Mouse (Mus musculus): Measurements from ENCODE around the gene Slc6a16. TPM values are rescaled to one million over a fixed set of nuclear protein-coding genes. Genes with fewer than 3 reads are reported as not detected.

Gene Slc6a16
- polyA plus RNA-seq, 1 experiment from 2014 or later, result 0.18 TPM

DNA sequence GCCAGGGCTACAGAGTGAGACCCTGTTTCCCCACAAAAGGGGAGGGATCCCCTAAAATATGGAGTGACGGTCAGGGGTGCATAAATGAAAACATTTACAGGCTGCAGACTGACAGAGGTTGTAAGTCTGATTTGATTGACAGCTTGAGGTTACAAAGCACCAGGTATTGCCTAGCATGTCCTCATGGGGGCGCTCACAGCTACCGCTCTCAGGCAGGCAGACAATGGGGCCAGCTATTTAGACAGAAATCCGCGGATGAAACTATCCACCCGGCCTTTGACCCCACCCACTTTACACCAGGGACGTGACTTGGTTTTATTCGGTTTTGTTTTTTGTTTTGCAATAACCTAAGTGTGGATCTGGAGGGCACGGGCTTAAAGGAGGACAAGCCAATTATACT lies 68.6 kb downstream of the Slc6a16 start:
- Histone ChIP-seq H3K4me1 (replicated peaks; ENCODE audit: insufficient read depth, low read length) (peaks cover 2% of the 10 kb centered on the region; the same call in 1 of the 2 replicates), H3K36me3 (ENCODE audit: insufficient read depth, low read length) (0 out of 2 replicates have a peak, but pooled peaks cover 3% of the 10 kb centered on the region), H3K9me3 (replicated peaks; ENCODE audit: low read length) (no peaks in the 10 kb centered on the region), H3K4me3 (replicated peaks; ENCODE audit: low read depth, low read length) (no peak overlapping the region), H3K27me3 (ENCODE audit: insufficient read depth, low read length) (no peaks in the 10 kb centered on the region), H3K27ac (no peak overlapping the region), H3K9ac (ENCODE audit: low read depth, low read length) (no peak overlapping the region), H3K4me2 (ENCODE audit: low read length) (no peak overlapping the region)
- DNase-seq (ENCODE audit: low spot score) (peak; percentile 74), ATAC-seq (replicated peaks; ENCODE audit: low FRiP score, low read depth) (no peak)
- peak; percentile 73 for TF ChIP-seq CTCF (IDR thresholded peaks at IDR 0.05; ENCODE audit: low read depth)
- WGBS, result 20% methylated on average over 9 of the region's 9 CpGs

DNA sequence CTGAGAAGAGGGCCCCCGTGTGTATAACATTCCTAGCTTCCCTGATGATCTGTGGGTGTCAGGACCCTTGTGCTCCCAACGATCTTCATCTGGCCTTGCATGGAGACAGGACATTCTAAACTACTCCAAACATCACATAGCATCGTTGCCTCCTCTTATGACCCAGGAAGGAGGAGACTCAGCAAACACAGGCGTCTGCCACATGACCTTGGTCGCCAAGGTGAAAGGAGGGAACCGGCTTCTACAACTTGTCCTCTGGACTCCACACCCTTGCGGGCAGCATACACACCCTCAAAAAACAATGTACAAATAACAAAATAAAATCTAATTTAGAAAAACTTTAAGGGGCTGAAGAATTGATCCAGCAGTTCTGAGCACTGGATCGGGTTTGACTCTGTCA lies 71.1 kb downstream of the Slc6a16 start:
- H3K4me1 ChIP-seq (replicated peaks; ENCODE audit: insufficient read depth, low read length), result 0 out of 2 replicates have a peak, but pooled peaks cover 3% of the 10 kb centered on the region
- DNase-seq (ENCODE audit: low spot score), result peak; percentile 29

DNA sequence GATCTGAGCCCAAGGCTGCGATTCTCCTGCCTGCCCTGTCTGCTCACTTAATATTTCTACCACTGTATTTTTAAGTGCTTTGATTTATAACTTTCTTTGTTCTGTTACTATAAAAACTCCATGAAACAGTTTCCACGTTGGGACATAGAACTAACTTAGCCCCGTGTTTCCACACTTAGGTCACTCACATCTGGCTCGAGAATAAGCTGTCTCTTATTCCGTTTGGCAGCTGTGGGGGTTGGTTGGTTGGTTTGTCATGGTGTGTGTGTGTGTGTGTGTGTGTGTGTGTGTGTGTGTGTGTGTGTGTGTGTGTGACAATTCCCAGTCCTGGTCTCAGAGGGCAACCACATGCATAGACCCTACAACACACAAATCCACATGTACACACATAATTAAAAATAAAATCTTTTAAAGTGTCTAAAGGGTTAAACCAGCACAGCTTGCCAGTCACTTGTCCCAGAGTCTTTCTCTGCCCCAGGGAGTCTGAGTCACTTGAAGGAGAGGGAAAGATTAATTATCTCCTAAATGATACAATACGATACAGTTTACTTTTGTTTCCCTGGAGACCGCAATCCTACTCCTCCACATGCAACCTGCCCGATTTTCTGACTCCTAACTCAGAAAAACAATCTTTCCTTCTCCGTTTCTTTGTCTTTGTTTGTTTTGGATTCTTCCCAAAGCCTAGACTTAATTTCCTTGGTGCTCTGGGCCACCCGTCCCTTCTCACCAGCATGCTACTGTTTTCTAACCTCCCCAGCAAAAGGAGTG lies 72.0 kb downstream of the Slc6a16 start:
- H3K27ac ChIP-seq, result peak overlapping the region; percentile 37; the same call in 1 of the 2 replicates
- no peak overlapping the region for H3K9ac ChIP-seq (ENCODE audit: low read depth, low read length)
- ATAC-seq (replicated peaks; ENCODE audit: low FRiP score, low read depth) (no peak), DNase-seq (ENCODE audit: low spot score) (peak; percentile 92)
- TF ChIP-seq CTCF (IDR thresholded peaks at IDR 0.05; ENCODE audit: low read depth), result no peak
- H3K4me2 ChIP-seq (ENCODE audit: low read length), result peak overlapping the region; percentile 9; the same call in 1 of the 2 replicates
- H3K9me3 ChIP-seq (replicated peaks; ENCODE audit: low read length), result no peaks in the 10 kb centered on the region
- H3K4me3 ChIP-seq (replicated peaks; ENCODE audit: low read depth, low read length), result no peak overlapping the region
- H3K36me3 ChIP-seq (ENCODE audit: insufficient read depth, low read length), result 0 out of 2 replicates have a peak, but pooled peaks cover 6% of the 10 kb centered on the region
- no peaks in the 10 kb centered on the region for H3K27me3 ChIP-seq (ENCODE audit: insufficient read depth, low read length)
- WGBS, result 9% methylated on average over 10 of the region's 10 CpGs
- 0 out of 2 replicates have a peak, but pooled peaks cover 3% of the 10 kb centered on the region for H3K4me1 ChIP-seq (replicated peaks; ENCODE audit: insufficient read depth, low read length)

More for the DNA sequence above, 71.1 kb downstream of the Slc6a16 start:
- H3K4me3 ChIP-seq (replicated peaks; ENCODE audit: low read depth, low read length), result no peak overlapping the region
- H3K9me3 ChIP-seq (replicated peaks; ENCODE audit: low read length), result no peaks in the 10 kb centered on the region
- H3K4me2 ChIP-seq (ENCODE audit: low read length), result no peak overlapping the region
- 24% methylated on average over 8 of the region's 8 CpGs for WGBS
- H3K9ac ChIP-seq (ENCODE audit: low read depth, low read length), result no peak overlapping the region
- H3K27ac ChIP-seq, result no peak overlapping the region
- H3K27me3 ChIP-seq (ENCODE audit: insufficient read depth, low read length), result no peaks in the 10 kb centered on the region
- ATAC-seq (replicated peaks; ENCODE audit: low FRiP score, low read depth), result no peak
- no peak for TF ChIP-seq CTCF (IDR thresholded peaks at IDR 0.05; ENCODE audit: low read depth)
- 0 out of 2 replicates have a peak, but pooled peaks cover 3% of the 10 kb centered on the region for H3K36me3 ChIP-seq (ENCODE audit: insufficient read depth, low read length)

DNA sequence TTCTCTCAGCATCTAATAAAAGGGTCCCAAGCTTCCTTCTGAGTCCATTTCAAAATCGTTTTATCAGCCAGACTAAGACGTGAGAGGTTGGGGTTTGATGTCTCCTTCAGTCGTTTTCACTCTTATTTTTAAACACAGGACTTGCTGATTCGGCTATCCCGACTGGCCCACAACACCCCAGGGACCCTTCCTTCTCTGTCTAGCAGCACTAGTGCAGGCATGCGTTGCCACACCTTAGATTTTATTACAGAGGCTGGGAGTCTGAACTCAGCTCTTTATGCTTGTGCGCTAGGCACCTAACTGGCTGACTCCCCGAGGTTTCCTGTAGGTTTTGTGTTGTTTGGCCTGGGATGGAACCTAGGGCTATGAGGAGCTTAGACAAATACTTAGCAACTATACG lies 72.6 kb downstream of the Slc6a16 start:
- no peak for DNase-seq (ENCODE audit: low spot score)
- Histone ChIP-seq H3K4me2 (ENCODE audit: low read length) (peak overlapping the region; percentile 9; the same call in 1 of the 2 replicates), H3K27ac (peak overlapping the region; percentile 37; the same call in 1 of the 2 replicates), H3K9ac (ENCODE audit: low read depth, low read length) (no peak overlapping the region), H3K27me3 (ENCODE audit: insufficient read depth, low read length) (no peaks in the 10 kb centered on the region), H3K4me1 (replicated peaks; ENCODE audit: insufficient read depth, low read length) (0 out of 2 replicates have a peak, but pooled peaks cover 3% of the 10 kb centered on the region), H3K9me3 (replicated peaks; ENCODE audit: low read length) (no peaks in the 10 kb centered on the region), H3K4me3 (replicated peaks; ENCODE audit: low read depth, low read length) (no peak overlapping the region), H3K36me3 (ENCODE audit: insufficient read depth, low read length) (0 out of 2 replicates have a peak, but pooled peaks cover 5% of the 10 kb centered on the region)
- no peak for TF ChIP-seq CTCF (IDR thresholded peaks at IDR 0.05; ENCODE audit: low read depth)
- ATAC-seq (replicated peaks; ENCODE audit: low FRiP score, low read depth), result no peak
- 13% methylated on average over 9 of the region's 9 CpGs for WGBS

DNA sequence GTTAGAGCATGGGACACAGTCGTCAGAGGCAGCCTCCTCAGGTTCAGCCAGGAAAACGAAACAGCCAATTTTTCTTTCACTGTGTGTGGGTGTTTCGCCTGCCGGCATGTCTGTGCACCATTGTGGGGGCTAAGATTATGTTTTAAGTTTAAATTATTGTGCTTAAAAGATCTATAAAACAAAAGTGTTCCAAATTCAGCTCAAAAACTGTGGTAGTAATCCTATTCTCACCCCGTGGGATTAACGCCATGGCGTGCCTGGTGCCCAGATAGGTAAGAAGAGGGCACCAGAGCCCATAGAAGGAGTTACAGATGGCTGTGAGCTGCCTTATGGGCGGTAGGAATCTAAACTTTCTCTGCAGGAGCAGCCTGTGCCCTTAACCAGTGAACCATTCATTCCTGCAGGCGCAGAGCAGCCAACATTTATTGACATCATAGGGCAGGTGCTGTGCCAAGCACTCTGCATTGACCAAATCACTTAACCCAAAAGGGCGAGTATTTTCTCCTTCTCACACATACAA lies 74.4 kb downstream of the Slc6a16 start:
- Histone ChIP-seq H3K4me2 (ENCODE audit: low read length) (no peak overlapping the region), H3K27ac (peak overlapping the region; percentile 40; the same call in 1 of the 2 replicates), H3K9me3 (replicated peaks; ENCODE audit: low read length) (no peaks in the 10 kb centered on the region), H3K9ac (ENCODE audit: low read depth, low read length) (no peak overlapping the region), H3K4me1 (replicated peaks; ENCODE audit: insufficient read depth, low read length) (0 out of 2 replicates have a peak, but pooled peaks cover 3% of the 10 kb centered on the region), H3K4me3 (replicated peaks; ENCODE audit: low read depth, low read length) (no peak overlapping the region), H3K36me3 (ENCODE audit: insufficient read depth, low read length) (0 out of 2 replicates have a peak, but pooled peaks cover 5% of the 10 kb centered on the region), H3K27me3 (ENCODE audit: insufficient read depth, low read length) (no peaks in the 10 kb centered on the region)
- no peak for DNase-seq (ENCODE audit: low spot score)
- TF ChIP-seq CTCF (IDR thresholded peaks at IDR 0.05; ENCODE audit: low read depth), result no peak
- peak; percentile 65; the same call in 1 of the 2 replicates for ATAC-seq (replicated peaks; ENCODE audit: low FRiP score, low read depth)
- WGBS, result 50% methylated on average over 10 of the region's 10 CpGs

DNA sequence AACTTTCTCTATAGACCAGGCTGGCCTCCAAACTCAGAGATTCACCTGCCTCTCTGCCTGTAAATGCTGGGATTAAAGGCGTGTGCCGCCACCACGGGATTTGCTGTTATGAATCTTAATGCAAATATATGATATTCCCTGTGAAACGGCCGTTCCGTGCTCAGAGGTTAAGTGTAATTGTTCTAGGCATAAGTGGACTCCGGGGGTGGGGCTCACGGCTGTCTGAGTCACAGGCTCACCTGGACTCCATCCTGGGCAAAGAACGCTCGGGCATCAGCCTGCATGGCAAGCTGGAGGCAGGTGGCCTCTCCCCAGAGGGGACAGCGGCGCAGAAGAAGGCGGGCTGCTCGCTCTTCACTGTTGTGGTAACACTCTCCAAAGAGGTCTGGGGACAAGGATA lies 75.7 kb downstream of the Slc6a16 start:
- WGBS, result 93% methylated on average over 14 of the region's 14 CpGs
- no peaks in the 10 kb centered on the region for H3K9me3 ChIP-seq (replicated peaks; ENCODE audit: low read length)

More for the DNA sequence above, 75.7 kb downstream of the Slc6a16 start:
- 0 out of 2 replicates have a peak, but pooled peaks cover 3% of the 10 kb centered on the region for H3K4me1 ChIP-seq (replicated peaks; ENCODE audit: insufficient read depth, low read length)
- no peaks in the 10 kb centered on the region for H3K27me3 ChIP-seq (ENCODE audit: insufficient read depth, low read length)
- no peak overlapping the region for H3K4me2 ChIP-seq (ENCODE audit: low read length)
- H3K4me3 ChIP-seq (replicated peaks; ENCODE audit: low read depth, low read length), result no peak overlapping the region
- TF ChIP-seq CTCF (IDR thresholded peaks at IDR 0.05; ENCODE audit: low read depth), result no peak
- H3K36me3 ChIP-seq (ENCODE audit: insufficient read depth, low read length), result 0 out of 2 replicates have a peak, but pooled peaks cover 5% of the 10 kb centered on the region
- DNase-seq (ENCODE audit: low spot score) (no peak), ATAC-seq (replicated peaks; ENCODE audit: low FRiP score, low read depth) (no peak)
- H3K27ac ChIP-seq, result no peak overlapping the region
- H3K9ac ChIP-seq (ENCODE audit: low read depth, low read length), result no peak overlapping the region
